Mouse (Mus musculus) stomach, embryonic 14.5 days (tissue): Measurements from ENCODE around the gene Ptprj. TPM values are rescaled to one million over a fixed set of nuclear protein-coding genes. Genes with fewer than 3 reads are reported as not detected.

Experiments used
- ATAC-seq: fragments of 200-750 bp; cut with Nextera tagmentation; 2 replicates; pipeline ENCODE4 v1.8.0; 2017; ENCODE audit warnings: low read depth, moderate TSS enrichment; ENCODE audit not compliant: insufficient number of reproducible peaks, insufficient read depth, low FRiP score
- H3K27ac ChIP-seq: fragments of 300-500 bp; sonication (generic); 2 replicates; pipeline ENCODE4 v1.5.1; 2014; ENCODE audit warnings: mild to moderate bottlenecking, low read length, moderate library complexity, mixed read lengths
- H3K27me3 ChIP-seq: fragments of 300-500 bp; sonication (generic); 2 replicates; pipeline ENCODE4 v1.6.1; 2014; ENCODE audit warnings: low read length, control low read depth, mixed read lengths; ENCODE audit not compliant: control insufficient read depth, insufficient read depth
- H3K36me3 ChIP-seq: fragments of 300-500 bp; sonication (generic); 2 replicates; pipeline ENCODE4 v1.6.1; 2014; ENCODE audit warnings: mild to moderate bottlenecking, control low read depth, low read length, moderate library complexity, mixed read lengths; ENCODE audit not compliant: control insufficient read depth, insufficient read depth
- H3K4me1 ChIP-seq: fragments of 300-500 bp; sonication (generic); 2 replicates; pipeline ENCODE4 v1.6.1; 2014; ENCODE audit warnings: low read length, control low read depth, mixed read lengths; ENCODE audit not compliant: control insufficient read depth, insufficient read depth
- H3K4me2 ChIP-seq: fragments of 300-500 bp; sonication (generic); replicated peaks from 2 replicates; pipeline ENCODE4 v1.6.1; 2014; ENCODE audit warnings: low read depth, low read length, control low read depth
- H3K4me3 ChIP-seq: fragments of 300-500 bp; sonication (generic); 2 replicates; pipeline ENCODE4 v1.5.1; 2014; ENCODE audit warnings: low read depth, low read length, control low read depth
- H3K9ac ChIP-seq: fragments of 300-500 bp; sonication (generic); replicated peaks from 2 replicates; pipeline ENCODE4 v1.6.1; 2014; ENCODE audit warnings: low read depth, mild to moderate bottlenecking, control low read depth, low read length, moderate library complexity, mixed read lengths
- H3K9me3 ChIP-seq: fragments of 300-500 bp; sonication (generic); 2 replicates; pipeline ENCODE4 v1.6.1; 2016; ENCODE audit warnings: low read depth, low read length, control low read depth; ENCODE audit not compliant: control insufficient read depth
- WGBS: fragments of 180-500 bp; shearing (Covaris S2); extraction: QIAGEN DNeasy Blood & Tissue Kit; methylation state at CpG from one replicate; pipeline ENCODE4 v1.1.7; 2014; 5-methylcytosine and 5-hydroxymethylcytosine counted together
- polyA plus RNA-seq: library from polyadenylated mRNA; unstranded; fragments of >200 nt; fragmentation: Nextera tagmentation; extraction: Ambion mirVana; gene quantifications from 2 replicates; pipeline ENCODE4 v1.2.1, GENCODE M21; 2014

Ptprj gene
- polyA plus RNA-seq, 1 experiment from 2014 or later = 6.0 TPM

GRCm38 (mm10) chr2:90514969-90515368 lies 65.5 kb downstream of the Ptprj start:
- H3K36me3 ChIP-seq = no peaks in the 10 kb centered on the region

GRCm38 (mm10) chr2:90509268-90509667 lies 71.2 kb downstream of the Ptprj start:
- H3K36me3 ChIP-seq = no peaks in the 10 kb centered on the region
- ATAC-seq = no peak
- H3K4me2 ChIP-seq = no peak overlapping the region
- H3K9me3 ChIP-seq = no peaks in the 10 kb centered on the region
- H3K4me1 ChIP-seq = peaks cover 24% of the 10 kb centered on the region
- H3K4me3 ChIP-seq = no peak overlapping the region
- H3K27me3 ChIP-seq = no peaks in the 10 kb centered on the region
- 97% methylated on average over 4 of the region's 4 CpGs for WGBS
- no peak overlapping the region for H3K9ac ChIP-seq
- H3K27ac ChIP-seq = no peak overlapping the region

More at GRCm38 (mm10) chr2:90514969-90515368, 65.5 kb downstream of the Ptprj start:
- WGBS = 82% methylated on average over 5 of the region's 5 CpGs
- H3K27me3 ChIP-seq = no peaks in the 10 kb centered on the region
- H3K9me3 ChIP-seq = no peaks in the 10 kb centered on the region
- H3K9ac ChIP-seq = no peak overlapping the region
- H3K4me3 ChIP-seq = no peak overlapping the region
- H3K4me2 ChIP-seq = no peak overlapping the region
- H3K27ac ChIP-seq = no peak overlapping the region
- no peak for ATAC-seq
- H3K4me1 ChIP-seq = peaks cover 13% of the 10 kb centered on the region; the same call in 1 of the 2 replicates

- WGBS = 12% methylated on average over 3 of the region's 3 CpGs
- Histone ChIP-seq H3K4me3 (no peak overlapping the region), H3K4me1 (peaks cover 36% of the 10 kb centered on the region), H3K27ac (peak overlapping the region; percentile 80), H3K9ac (no peak overlapping the region), H3K9me3 (no peaks in the 10 kb centered on the region), H3K4me2 (0 out of 2 replicates have a peak overlapping the region, but pooled peaks have one; percentile 10), H3K36me3 (no peaks in the 10 kb centered on the region), H3K27me3 (no peaks in the 10 kb centered on the region)
- peak; percentile 83 for ATAC-seq
Measured at GRCm38 (mm10) chr2:90506143-90506542, 74.3 kb downstream of the Ptprj start.

GRCm38 (mm10) chr2:90504731-90505171 lies 75.7 kb downstream of the Ptprj start:
- no peak; the same call in 1 of the 2 replicates for ATAC-seq
- H3K9ac ChIP-seq = no peak overlapping the region
- H3K4me2 ChIP-seq = no peak overlapping the region
- no peak overlapping the region for H3K27ac ChIP-seq
- H3K9me3 ChIP-seq = no peaks in the 10 kb centered on the region
- 69% methylated on average over 6 of the region's 6 CpGs for WGBS
- H3K27me3 ChIP-seq = no peaks in the 10 kb centered on the region
- no peaks in the 10 kb centered on the region for H3K36me3 ChIP-seq
- no peak overlapping the region for H3K4me3 ChIP-seq
- peaks cover 41% of the 10 kb centered on the region for H3K4me1 ChIP-seq

GRCm38 (mm10) chr2:90503182-90503833 lies 77.1 kb downstream of the Ptprj start:
- WGBS = 68% methylated on average over 3 of the region's 3 CpGs
- Histone ChIP-seq H3K4me3 (no peak overlapping the region), H3K9ac (no peak overlapping the region), H3K4me1 (peaks cover 41% of the 10 kb centered on the region), H3K9me3 (no peaks in the 10 kb centered on the region), H3K36me3 (no peaks in the 10 kb centered on the region), H3K27me3 (no peaks in the 10 kb centered on the region), H3K27ac (no peak overlapping the region), H3K4me2 (no peak overlapping the region)
- ATAC-seq = no peak

- no peak overlapping the region for H3K9ac ChIP-seq
- no peak overlapping the region for H3K4me2 ChIP-seq
- no peak for ATAC-seq
- H3K4me3 ChIP-seq = no peak overlapping the region
- no peaks in the 10 kb centered on the region for H3K9me3 ChIP-seq
- no peaks in the 10 kb centered on the region for H3K36me3 ChIP-seq
- H3K27ac ChIP-seq = no peak overlapping the region
- H3K27me3 ChIP-seq = no peaks in the 10 kb centered on the region
- peaks cover 41% of the 10 kb centered on the region for H3K4me1 ChIP-seq
Measured at GRCm38 (mm10) chr2:90502738-90503137, 77.7 kb downstream of the Ptprj start.

GRCm38 (mm10) chr2:90501708-90502107 lies 78.7 kb downstream of the Ptprj start:
- peaks cover 37% of the 10 kb centered on the region for H3K4me1 ChIP-seq
- no peak overlapping the region for H3K4me3 ChIP-seq
- H3K36me3 ChIP-seq = no peaks in the 10 kb centered on the region
- H3K9me3 ChIP-seq = no peaks in the 10 kb centered on the region
- no peaks in the 10 kb centered on the region for H3K27me3 ChIP-seq
- ATAC-seq = no peak
- H3K9ac ChIP-seq = no peak overlapping the region
- H3K4me2 ChIP-seq = no peak overlapping the region
- WGBS = 21% methylated on average over 3 of the region's 3 CpGs
- H3K27ac ChIP-seq = peak overlapping the region; percentile 28; the same call in 1 of the 2 replicates

GRCm38 (mm10) chr2:90500892-90501291 lies 79.6 kb downstream of the Ptprj start:
- H3K36me3 ChIP-seq = no peaks in the 10 kb centered on the region
- no peak for ATAC-seq

GRCm38 (mm10) chr2:90499002-90499401 lies 81.4 kb downstream of the Ptprj start:
- 78% methylated on average over 1 of the region's 1 CpGs for WGBS
- Histone ChIP-seq H3K36me3 (no peaks in the 10 kb centered on the region), H3K4me1 (peaks cover 16% of the 10 kb centered on the region), H3K4me3 (no peak overlapping the region), H3K27ac (no peak overlapping the region), H3K9ac (no peak overlapping the region), H3K4me2 (no peak overlapping the region), H3K27me3 (no peaks in the 10 kb centered on the region), H3K9me3 (no peaks in the 10 kb centered on the region)
- no peak for ATAC-seq

More at GRCm38 (mm10) chr2:90500892-90501291, 79.6 kb downstream of the Ptprj start:
- Histone ChIP-seq H3K4me3 (no peak overlapping the region), H3K4me1 (peaks cover 31% of the 10 kb centered on the region), H3K27ac (no peak overlapping the region), H3K4me2 (no peak overlapping the region), H3K9ac (no peak overlapping the region), H3K9me3 (no peaks in the 10 kb centered on the region), H3K27me3 (no peaks in the 10 kb centered on the region)
